Mouse (Mus musculus): Measurements from ENCODE around the gene Ldb2. TPM values are rescaled to one million over a fixed set of nuclear protein-coding genes. Genes with fewer than 3 reads are reported as not detected.

Ldb2 gene
- total and polyA plus RNA-seq, 3 experiments = 0.16 TPM; not detected in 2

- Histone ChIP-seq H3K9me3 (replicated peaks) (no peaks in the 10 kb centered on the region), H3K4me1 (ENCODE audit: insufficient read depth, low read depth, low read length) (no peaks in the 10 kb centered on the region), H3K27me3 (ENCODE audit: insufficient read depth, low read length) (no peaks in the 10 kb centered on the region), H3K4me3 (ENCODE audit: low read depth, low read length) (no peak overlapping the region), H3K36me3 (replicated peaks) (no peaks in the 10 kb centered on the region)
- no peak for ATAC-seq (ENCODE audit: extremely low read depth, insufficient number of reproducible peaks, low FRiP score, poor library complexity, severe bottlenecking)
- TF ChIP-seq GATA1 (IDR thresholded peaks at IDR 0.05; ENCODE audit: borderline replicate concordance, low read length) (no peak), TAL1 (conservative IDR thresholded peaks at IDR 0.05; ENCODE audit: low read depth, low read length) (no peak), CTCF (IDR thresholded peaks at IDR 0.05; ENCODE audit: low read depth, low read length) (no peak), POLR2AphosphoS5 (IDR thresholded peaks at IDR 0.05; ENCODE audit: insufficient replicate concordance, low read depth, low read length) (no peak), GATA2 (IDR thresholded peaks at IDR 0.05; ENCODE audit: borderline replicate concordance, low read depth, low read length) (no peak)
- DNase-seq (ENCODE audit: low spot score) = no peak
These were observed 172.6 kb downstream of the Ldb2 start for GRCm38 (mm10) chr5:44626885-44627284.

GRCm38 (mm10) chr5:44626114-44626513, 173.4 kb downstream of the Ldb2 start:
- ATAC-seq (ENCODE audit: extremely low read depth, insufficient number of reproducible peaks, low FRiP score, poor library complexity, severe bottlenecking) = no peak
- H3K27me3 ChIP-seq (ENCODE audit: insufficient read depth, low read length) = no peaks in the 10 kb centered on the region
- no peak for DNase-seq (ENCODE audit: low spot score)
- H3K9me3 ChIP-seq (replicated peaks) = no peaks in the 10 kb centered on the region
- no peak overlapping the region for H3K4me3 ChIP-seq (ENCODE audit: low read depth, low read length)
- no peaks in the 10 kb centered on the region for H3K36me3 ChIP-seq (replicated peaks)
- TF ChIP-seq CTCF (IDR thresholded peaks at IDR 0.05; ENCODE audit: low read depth, low read length) = no peak
- no peak for TF ChIP-seq GATA1 (IDR thresholded peaks at IDR 0.05; ENCODE audit: borderline replicate concordance, low read length)
- no peak for TF ChIP-seq GATA2 (IDR thresholded peaks at IDR 0.05; ENCODE audit: borderline replicate concordance, low read depth, low read length)
- TF ChIP-seq TAL1 (conservative IDR thresholded peaks at IDR 0.05; ENCODE audit: low read depth, low read length) = no peak
- TF ChIP-seq POLR2AphosphoS5 (IDR thresholded peaks at IDR 0.05; ENCODE audit: insufficient replicate concordance, low read depth, low read length) = no peak
- no peaks in the 10 kb centered on the region for H3K4me1 ChIP-seq (ENCODE audit: insufficient read depth, low read depth, low read length)

DNA sequence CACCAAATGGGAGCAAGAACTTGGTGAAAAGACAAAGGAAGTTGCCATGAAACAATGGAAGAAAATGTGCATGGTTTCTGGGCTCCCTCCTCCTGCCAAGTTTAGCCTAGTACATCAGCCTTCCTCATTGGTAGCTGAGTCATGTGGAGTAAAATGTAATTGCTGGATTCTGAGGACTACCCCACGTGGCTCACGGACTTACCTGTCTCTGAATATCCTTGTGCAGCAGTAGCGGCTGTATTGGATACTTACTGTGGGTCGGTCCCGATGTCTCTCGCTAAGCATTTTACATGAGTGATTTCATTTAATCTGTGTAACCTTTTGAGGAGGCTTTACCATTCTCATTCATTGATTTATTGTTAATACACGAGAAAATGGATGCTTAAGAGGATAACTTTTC, 183.8 kb downstream of the Ldb2 start:
- Histone ChIP-seq H3K4me1 (ENCODE audit: insufficient read depth, low read depth, low read length) (no peaks in the 10 kb centered on the region), H3K4me3 (ENCODE audit: low read depth, low read length) (no peak overlapping the region), H3K36me3 (replicated peaks) (no peaks in the 10 kb centered on the region), H3K9me3 (replicated peaks) (no peaks in the 10 kb centered on the region), H3K27me3 (ENCODE audit: insufficient read depth, low read length) (no peaks in the 10 kb centered on the region)
- no peak for TF ChIP-seq TAL1 (conservative IDR thresholded peaks at IDR 0.05; ENCODE audit: low read depth, low read length)
- no peak for TF ChIP-seq GATA2 (IDR thresholded peaks at IDR 0.05; ENCODE audit: borderline replicate concordance, low read depth, low read length)
- no peak for TF ChIP-seq CTCF (IDR thresholded peaks at IDR 0.05; ENCODE audit: low read depth, low read length)
- TF ChIP-seq GATA1 (IDR thresholded peaks at IDR 0.05; ENCODE audit: borderline replicate concordance, low read length) = no peak
- no peak for TF ChIP-seq POLR2AphosphoS5 (IDR thresholded peaks at IDR 0.05; ENCODE audit: insufficient replicate concordance, low read depth, low read length)
- DNase-seq (ENCODE audit: low spot score) = no peak
- ATAC-seq (ENCODE audit: extremely low read depth, insufficient number of reproducible peaks, low FRiP score, poor library complexity, severe bottlenecking) = no peak

DNA sequence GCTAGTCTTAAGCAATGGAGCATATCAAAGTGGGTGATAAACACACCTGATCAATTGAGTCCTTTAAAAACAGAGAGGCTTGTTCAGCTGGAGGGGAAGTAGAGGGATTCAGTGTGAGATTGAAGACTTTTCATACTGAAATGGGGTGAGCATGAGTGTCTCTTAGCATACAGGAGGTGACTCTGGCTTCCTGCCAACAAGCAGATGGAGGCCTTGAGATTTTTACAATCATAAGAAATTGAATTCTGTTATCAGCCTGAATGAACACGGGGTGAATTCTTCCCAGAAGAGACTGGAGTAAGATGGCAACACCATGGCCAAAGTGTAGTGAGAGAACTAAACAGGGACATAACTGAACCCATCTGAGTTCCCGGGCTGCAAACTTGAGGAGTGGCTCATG, 190.6 kb downstream of the Ldb2 start:
- no peak for TF ChIP-seq GATA1 (IDR thresholded peaks at IDR 0.05; ENCODE audit: borderline replicate concordance, low read length)
- no peak for TF ChIP-seq POLR2AphosphoS5 (IDR thresholded peaks at IDR 0.05; ENCODE audit: insufficient replicate concordance, low read depth, low read length)
- no peak for TF ChIP-seq CTCF (IDR thresholded peaks at IDR 0.05; ENCODE audit: low read depth, low read length)
- no peak for TF ChIP-seq TAL1 (conservative IDR thresholded peaks at IDR 0.05; ENCODE audit: low read depth, low read length)
- TF ChIP-seq GATA2 (IDR thresholded peaks at IDR 0.05; ENCODE audit: borderline replicate concordance, low read depth, low read length) = no peak
- H3K4me3 ChIP-seq (ENCODE audit: low read depth, low read length) = no peak overlapping the region
- ATAC-seq (ENCODE audit: extremely low read depth, insufficient number of reproducible peaks, low FRiP score, poor library complexity, severe bottlenecking) (no peak), DNase-seq (ENCODE audit: low spot score) (no peak)
- no peaks in the 10 kb centered on the region for H3K9me3 ChIP-seq (replicated peaks)
- H3K36me3 ChIP-seq (replicated peaks) = no peaks in the 10 kb centered on the region
- H3K4me1 ChIP-seq (ENCODE audit: insufficient read depth, low read depth, low read length) = no peaks in the 10 kb centered on the region
- no peaks in the 10 kb centered on the region for H3K27me3 ChIP-seq (ENCODE audit: insufficient read depth, low read length)

DNA sequence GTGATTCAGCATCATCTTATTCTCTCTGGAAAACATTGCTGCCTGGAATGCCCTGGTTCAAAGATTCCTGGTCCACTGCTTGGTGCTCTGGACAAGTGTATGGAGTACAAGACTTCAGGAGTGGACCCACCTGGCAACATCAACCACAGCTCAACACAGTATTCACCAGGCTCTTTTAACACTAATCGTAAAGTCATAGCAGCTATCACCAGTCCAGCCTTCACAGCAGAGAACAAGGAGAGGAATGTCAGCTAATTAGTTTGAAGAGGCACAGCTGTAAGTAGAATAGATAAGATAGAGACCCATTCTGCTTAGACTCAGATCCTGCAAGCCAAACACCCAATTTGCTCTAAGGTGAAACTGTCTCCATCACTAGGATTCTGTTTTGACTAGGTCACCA, 198.1 kb downstream of the Ldb2 start:
- DNase-seq (ENCODE audit: low spot score) = no peak
- no peak for ATAC-seq (ENCODE audit: extremely low read depth, insufficient number of reproducible peaks, low FRiP score, poor library complexity, severe bottlenecking)
- H3K4me1 ChIP-seq (ENCODE audit: insufficient read depth, low read depth, low read length) = no peaks in the 10 kb centered on the region

DNA sequence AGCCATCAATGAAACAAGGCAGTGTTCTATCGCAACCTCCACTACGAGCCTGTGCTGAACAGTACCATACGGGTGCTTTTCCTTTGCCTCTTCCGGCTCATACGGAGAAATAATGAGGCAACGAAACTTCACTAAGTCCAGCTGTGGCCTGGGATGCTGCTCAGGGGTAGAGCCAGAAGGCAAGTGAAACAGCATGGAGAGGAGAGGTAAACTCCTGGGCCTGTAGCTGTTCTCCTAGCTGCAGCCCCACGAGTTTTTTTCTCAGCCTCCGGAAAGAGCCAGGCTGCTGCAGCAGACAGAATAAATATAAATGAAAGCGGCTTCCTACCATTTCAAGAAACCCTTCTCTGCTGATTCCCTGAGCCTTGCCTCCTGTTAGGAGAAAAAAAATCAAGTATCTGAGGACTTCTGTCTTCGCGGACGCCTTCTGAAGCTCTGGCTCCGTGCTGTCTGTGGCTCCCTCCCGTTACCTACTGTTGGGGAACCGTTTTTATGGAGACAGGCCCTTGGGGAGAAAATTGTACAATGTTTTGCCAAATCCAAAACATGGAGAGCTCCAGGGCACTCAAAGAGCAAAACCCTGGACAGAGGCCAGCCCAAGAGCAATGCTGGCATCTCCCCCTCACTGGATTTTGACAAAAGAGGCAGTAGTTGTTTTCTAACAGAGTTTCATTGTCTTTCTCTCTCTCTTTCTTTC, 205.8 kb downstream of the Ldb2 start:
- Histone ChIP-seq H3K36me3 (replicated peaks) (no peaks in the 10 kb centered on the region), H3K4me1 (ENCODE audit: insufficient read depth, low read depth, low read length) (no peaks in the 10 kb centered on the region), H3K9me3 (replicated peaks) (no peaks in the 10 kb centered on the region), H3K27me3 (ENCODE audit: insufficient read depth, low read length) (no peaks in the 10 kb centered on the region), H3K4me3 (ENCODE audit: low read depth, low read length) (no peak overlapping the region)
- ATAC-seq (ENCODE audit: extremely low read depth, insufficient number of reproducible peaks, low FRiP score, poor library complexity, severe bottlenecking) (no peak), DNase-seq (ENCODE audit: low spot score) (no peak)
- TF ChIP-seq POLR2AphosphoS5 (IDR thresholded peaks at IDR 0.05; ENCODE audit: insufficient replicate concordance, low read depth, low read length) (no peak), CTCF (IDR thresholded peaks at IDR 0.05; ENCODE audit: low read depth, low read length) (no peak), GATA2 (IDR thresholded peaks at IDR 0.05; ENCODE audit: borderline replicate concordance, low read depth, low read length) (no peak), TAL1 (conservative IDR thresholded peaks at IDR 0.05; ENCODE audit: low read depth, low read length) (no peak), GATA1 (IDR thresholded peaks at IDR 0.05; ENCODE audit: borderline replicate concordance, low read length) (no peak)

More for the DNA sequence above, 198.1 kb downstream of the Ldb2 start:
- Histone ChIP-seq H3K27me3 (ENCODE audit: insufficient read depth, low read length) (no peaks in the 10 kb centered on the region), H3K9me3 (replicated peaks) (no peaks in the 10 kb centered on the region), H3K36me3 (replicated peaks) (no peaks in the 10 kb centered on the region), H3K4me3 (ENCODE audit: low read depth, low read length) (no peak overlapping the region)
- TF ChIP-seq GATA1 (IDR thresholded peaks at IDR 0.05; ENCODE audit: borderline replicate concordance, low read length) (no peak), POLR2AphosphoS5 (IDR thresholded peaks at IDR 0.05; ENCODE audit: insufficient replicate concordance, low read depth, low read length) (no peak), TAL1 (conservative IDR thresholded peaks at IDR 0.05; ENCODE audit: low read depth, low read length) (no peak), CTCF (IDR thresholded peaks at IDR 0.05; ENCODE audit: low read depth, low read length) (no peak), GATA2 (IDR thresholded peaks at IDR 0.05; ENCODE audit: borderline replicate concordance, low read depth, low read length) (no peak)

Data from G1E (cell line).